Mouse (Mus musculus) left cerebral cortex, adult 18-20 months (tissue): ENCODE measurements around the gene Nudt16l1. TPM values are rescaled to one million over a fixed set of nuclear protein-coding genes. Genes with fewer than 3 reads are reported as not detected.

Experiments used
- DNase-seq, 2 experiments: peaks; one replicate each; pipeline ENCODE4 v3.0.0; 2021 to 2022; ENCODE audit warnings: low spot score in 2 of 2, mixed read lengths in 1 of 2
- total RNA-seq, 2 experiments: library from RNA; stranded (reverse); gene quantifications; 2 replicates each; pipeline ENCODE4 v1.2.3; 2021

The Nudt16l1 gene
- total RNA-seq, 2 experiments from 2014 or later: 65.9 to 71.0 TPM

- DNase-seq: no peak
Measured at GRCm38 (mm10) chr16:4912907-4913782, 25.4 kb upstream of the Nudt16l1 start.

- DNase-seq: peak; percentile 89 to 92
Measured at GRCm38 (mm10) chr16:4913783-4914735, 24.5 kb upstream of the Nudt16l1 start.

- DNase-seq: no peak
Measured at GRCm38 (mm10) chr16:4915931-4916330, 22.6 kb upstream of the Nudt16l1 start.

GRCm38 (mm10) chr16:4916608-4917007 is 22.0 kb upstream of the Nudt16l1 start:
- no peak for DNase-seq

GRCm38 (mm10) chr16:4920556-4920955 is 18.0 kb upstream of the Nudt16l1 start:
- no peak for DNase-seq

GRCm38 (mm10) chr16:4922481-4922880 is 16.1 kb upstream of the Nudt16l1 start:
- no peak for DNase-seq

- no peak for DNase-seq
Measured at GRCm38 (mm10) chr16:4923996-4924395, 14.6 kb upstream of the Nudt16l1 start.

- DNase-seq: no peak
Measured at GRCm38 (mm10) chr16:4927967-4928366, 10.6 kb upstream of the Nudt16l1 start.

- DNase-seq: no peak
Measured at GRCm38 (mm10) chr16:4928474-4928873, 10.1 kb upstream of the Nudt16l1 start.

GRCm38 (mm10) chr16:4932429-4932828 is 6.1 kb upstream of the Nudt16l1 start:
- no peak for DNase-seq

GRCm38 (mm10) chr16:4935430-4935829 is 3.1 kb upstream of the Nudt16l1 start:
- DNase-seq: no peak

GRCm38 (mm10) chr16:4935931-4936703 is 2.4 kb upstream of the Nudt16l1 start:
- DNase-seq: no peak

GRCm38 (mm10) chr16:4937351-4938190 is 990 bp upstream of the Nudt16l1 start:
- no peak for DNase-seq

GRCm38 (mm10) chr16:4938989-4939388 is 428 bp downstream of the Nudt16l1 start:
- DNase-seq: peak; percentile 93 to 96

- DNase-seq: peak in 1 of 2 experiments; percentile 58
Measured at GRCm38 (mm10) chr16:4939412-4939811, 851 bp downstream of the Nudt16l1 start.

GRCm38 (mm10) chr16:4940311-4940850 is 1.8 kb downstream of the Nudt16l1 start:
- no peak for DNase-seq

GRCm38 (mm10) chr16:4941016-4941415 is 2.5 kb downstream of the Nudt16l1 start:
- no peak for DNase-seq

- DNase-seq: no peak
Measured at GRCm38 (mm10) chr16:4942868-4943267, 4.3 kb downstream of the Nudt16l1 start.

GRCm38 (mm10) chr16:4943431-4943830 is 4.9 kb downstream of the Nudt16l1 start:
- DNase-seq: no peak

GRCm38 (mm10) chr16:4945415-4945814 is 6.9 kb downstream of the Nudt16l1 start:
- DNase-seq: no peak
